Mouse (Mus musculus) heart, postnatal 10 days (tissue): Measurements from ENCODE around the gene Gm20817. TPM values are rescaled to one million over a fixed set of nuclear protein-coding genes. Genes with fewer than 3 reads are reported as not detected.
"Not testable (repeated sequence)": the region's sequence is repeated elsewhere in the genome, so short reads cannot be mapped to it uniquely, and the experiment has no call there.

Experiments used
- DNase-seq, 2 experiments: peaks; one replicate each; pipeline ENCODE4 v3.0.0; 2021
- intact Hi-C: fragments of 180-260 bp; cut with DNase I; formaldehyde crosslinking; loops from one replicate; pipeline ENCODE4 v1.15.1; 2025
- total RNA-seq, 2 experiments: library from RNA; stranded (reverse); gene quantifications; 2 replicates each; pipeline ENCODE4 v1.2.3; 2021

Gene Gm20817
- not detected for total RNA-seq

DNA sequence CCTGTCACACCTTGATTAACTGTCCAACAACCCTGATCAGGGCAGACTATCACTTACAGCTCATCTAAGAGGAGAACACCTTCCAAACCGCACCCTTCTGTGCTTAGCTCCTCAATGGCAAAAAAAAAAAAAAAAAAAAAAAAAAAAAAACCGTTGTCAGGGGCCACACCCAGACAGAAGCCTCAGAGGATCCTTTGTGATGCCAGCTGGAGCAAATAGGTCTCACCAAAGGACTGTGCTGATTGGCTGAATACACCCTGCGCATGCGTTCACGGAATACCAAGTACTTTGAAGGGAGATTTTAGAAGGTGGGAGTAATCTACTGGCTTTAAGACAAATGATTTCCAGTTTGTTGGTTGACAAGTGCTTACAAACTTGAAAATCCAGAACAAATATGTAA is at the start of gene Gm20817:
TSS of gene Gm20817 (minus strand) at position 101 of the 400 bp plus-strand sequence.
- DNase-seq, intact Hi-C loops: not testable (repeated sequence)
